Mouse (Mus musculus): ENCODE measurements at regions not wholly inside any gene's neighbourhood (a gene's known extent, or its start where the extent isn't known, plus 50 kb on each side); places are given as distances from the start of the nearest gene placed in this dataset.

GRCm38 (mm10) chr12:97720554-97720953 lies 538.7 kb downstream of the Galc start:
- WGBS = 86% methylated on average over 3 of the region's 3 CpGs
- no peaks in the 10 kb centered on the region for H3K36me3 ChIP-seq (replicated peaks)
- H3K4me1 ChIP-seq = no peaks in the 10 kb centered on the region
- H3K27me3 ChIP-seq (replicated peaks; ENCODE audit: low read depth, poor library complexity, severe bottlenecking) = no peaks in the 10 kb centered on the region
- H3K4me3 ChIP-seq = no peak overlapping the region
- H3K9me3 ChIP-seq = peaks cover 3% of the 10 kb centered on the region; the same call in 1 of the 2 replicates
- H3K27ac ChIP-seq (replicated peaks) = no peak overlapping the region
- DNase-seq (ENCODE audit: low spot score) = no peak

- no peak for DNase-seq (ENCODE audit: low spot score)
- Histone ChIP-seq H3K9me3 (peaks cover 3% of the 10 kb centered on the region; the same call in 1 of the 2 replicates), H3K36me3 (replicated peaks) (no peaks in the 10 kb centered on the region), H3K27me3 (replicated peaks; ENCODE audit: low read depth, poor library complexity, severe bottlenecking) (no peaks in the 10 kb centered on the region), H3K4me1 (no peaks in the 10 kb centered on the region), H3K4me3 (no peak overlapping the region), H3K27ac (replicated peaks) (no peak overlapping the region)
- WGBS = 84% methylated on average over 5 of the region's 5 CpGs
These were observed 541.4 kb downstream of the Galc start for GRCm38 (mm10) chr12:97717812-97718211.

All from embryonic facial prominence, embryonic 10.5 days (tissue).